Mouse (Mus musculus): Measurements from ENCODE around the gene Aff1.

Gene Aff1

GRCm38 (mm10) chr5:103727777-103728395, 35.7 kb downstream of the Aff1 start:
- no peak for DNase-seq

- DNase-seq, result no peak
Measured at GRCm38 (mm10) chr5:103729225-103729624, 37.1 kb downstream of the Aff1 start.

DNA sequence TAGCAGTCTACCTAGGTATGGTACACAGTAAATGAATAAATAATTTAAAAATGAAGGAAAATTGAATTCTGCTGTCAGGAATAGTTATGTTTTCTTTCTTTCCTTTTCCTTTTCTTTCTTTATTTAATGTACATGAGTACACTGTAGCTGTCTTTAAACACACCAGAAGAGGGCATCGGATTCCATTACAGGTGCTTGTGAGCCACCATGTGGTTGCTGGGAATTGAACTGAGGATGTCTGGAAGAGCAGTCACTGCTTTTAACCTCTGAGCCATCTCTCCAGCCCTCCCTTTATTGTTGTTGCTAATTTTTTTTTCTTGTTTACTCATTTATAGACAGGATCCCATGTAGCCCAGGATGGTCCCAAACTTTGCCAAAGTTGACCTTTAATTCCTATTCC, 38.0 kb downstream of the Aff1 start:
- DNase-seq, result no peak

GRCm38 (mm10) chr5:103730727-103731126, 38.6 kb downstream of the Aff1 start:
- DNase-seq, result no peak

DNA sequence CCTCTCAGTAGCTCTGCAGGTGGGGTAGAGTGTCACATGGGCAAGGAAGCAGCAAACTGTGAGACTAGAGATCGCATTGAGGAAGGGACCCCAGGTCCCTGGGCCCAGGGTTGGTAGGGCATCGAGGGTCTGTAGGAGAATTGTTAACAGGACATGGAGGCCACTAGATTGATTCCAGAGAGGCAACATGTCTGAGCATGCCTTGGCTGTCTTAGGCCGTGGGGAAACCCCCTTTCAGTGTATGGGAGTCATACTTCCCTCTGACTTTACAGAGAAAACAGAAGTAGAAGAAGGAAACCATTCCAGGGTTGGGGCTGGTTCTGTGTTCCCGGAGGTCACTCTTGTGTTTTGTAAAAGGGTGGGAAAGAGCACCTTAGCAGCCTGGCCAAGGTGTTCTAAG, 40.4 kb downstream of the Aff1 start:
- DNase-seq, result no peak

DNA sequence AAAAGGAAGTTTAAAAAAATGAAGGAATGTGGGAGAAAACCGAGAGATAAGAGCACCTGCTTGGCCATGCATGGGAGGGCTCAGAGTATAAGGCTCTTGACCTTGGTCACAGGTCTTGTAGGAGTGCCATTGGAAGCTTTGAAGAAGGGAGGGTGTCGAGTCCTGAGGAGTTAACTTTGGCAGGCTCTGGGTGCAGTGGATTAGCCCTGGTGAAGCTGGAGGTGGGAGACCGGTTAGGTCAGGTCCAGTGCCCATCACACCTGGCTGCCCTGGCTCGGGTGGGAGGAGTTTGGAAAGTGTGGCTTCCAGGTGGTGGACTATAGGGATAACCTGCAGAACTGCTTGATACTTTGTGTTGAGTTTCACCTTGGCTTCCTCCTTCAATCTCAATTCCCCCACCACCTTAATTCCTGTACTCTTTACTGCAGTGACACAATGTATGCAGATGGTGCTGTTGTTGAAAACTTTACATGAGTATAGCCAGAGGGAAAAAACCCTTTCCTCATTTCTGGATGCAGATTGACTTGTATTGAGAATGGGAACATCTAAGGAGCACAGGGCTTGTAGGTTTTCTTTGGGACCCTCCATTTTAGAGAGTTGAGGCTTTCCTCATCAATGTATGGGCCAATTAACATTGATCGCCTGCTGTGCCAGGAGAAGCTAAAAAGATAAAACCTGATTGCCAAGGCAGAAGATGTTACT, 43.4 kb downstream of the Aff1 start:
- DNase-seq, result peak; percentile 64

DNA sequence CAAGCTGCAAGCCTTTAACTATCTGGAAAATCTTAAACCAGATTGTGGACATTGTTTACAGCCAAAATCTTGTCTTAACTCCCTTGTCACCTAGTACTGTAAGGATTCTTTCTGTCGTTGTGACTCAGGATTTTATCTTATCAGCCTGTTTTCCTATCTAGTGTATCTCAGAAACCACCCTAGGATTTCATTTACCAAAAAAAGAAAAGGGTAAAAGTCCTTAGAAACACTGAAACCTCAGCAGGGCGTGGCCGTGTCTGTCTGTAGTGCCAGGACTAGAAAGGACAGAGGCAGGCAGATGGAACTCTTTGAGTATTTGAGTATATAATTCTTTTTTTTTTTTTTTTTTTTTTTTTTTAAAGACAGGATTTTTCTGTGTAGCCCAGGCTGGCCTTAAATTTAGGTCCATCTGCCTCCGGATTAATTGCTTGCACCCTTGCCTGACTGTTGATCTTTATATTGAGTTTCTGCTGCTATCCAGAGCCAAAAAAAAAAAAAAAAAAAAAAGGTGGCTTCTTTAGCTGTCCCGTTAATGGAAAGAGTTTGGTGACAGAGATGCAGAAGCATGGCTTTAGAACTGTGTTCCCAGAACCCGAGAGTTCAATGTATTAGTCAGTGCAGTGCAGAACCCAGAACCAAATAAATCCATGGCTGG, 44.5 kb downstream of the Aff1 start:
- no peak for DNase-seq

- DNase-seq, result no peak
Measured at GRCm38 (mm10) chr5:103737208-103738066, 45.3 kb downstream of the Aff1 start.

- no peak for DNase-seq
Measured at GRCm38 (mm10) chr5:103738509-103738908, 46.3 kb downstream of the Aff1 start.

DNA sequence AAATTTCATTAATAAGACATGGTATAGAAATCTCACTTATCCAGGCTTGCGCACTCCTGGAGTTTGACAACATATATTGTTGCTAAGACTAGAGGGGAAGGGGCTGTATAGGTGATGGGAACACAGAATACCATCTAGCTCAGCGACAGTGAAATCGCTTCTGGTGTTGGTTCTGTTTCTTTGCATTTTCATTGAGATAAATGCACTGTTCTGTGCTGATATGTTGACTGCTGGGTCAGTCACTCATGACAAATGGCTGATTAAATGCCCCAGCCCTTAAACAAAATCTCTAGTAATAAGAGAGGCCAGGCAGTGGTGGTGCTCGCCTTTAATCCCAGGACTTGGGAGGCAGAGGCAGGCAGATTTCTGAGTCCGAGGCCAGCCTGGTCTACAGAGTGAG, 47.0 kb downstream of the Aff1 start:
- DNase-seq, result no peak

DNA sequence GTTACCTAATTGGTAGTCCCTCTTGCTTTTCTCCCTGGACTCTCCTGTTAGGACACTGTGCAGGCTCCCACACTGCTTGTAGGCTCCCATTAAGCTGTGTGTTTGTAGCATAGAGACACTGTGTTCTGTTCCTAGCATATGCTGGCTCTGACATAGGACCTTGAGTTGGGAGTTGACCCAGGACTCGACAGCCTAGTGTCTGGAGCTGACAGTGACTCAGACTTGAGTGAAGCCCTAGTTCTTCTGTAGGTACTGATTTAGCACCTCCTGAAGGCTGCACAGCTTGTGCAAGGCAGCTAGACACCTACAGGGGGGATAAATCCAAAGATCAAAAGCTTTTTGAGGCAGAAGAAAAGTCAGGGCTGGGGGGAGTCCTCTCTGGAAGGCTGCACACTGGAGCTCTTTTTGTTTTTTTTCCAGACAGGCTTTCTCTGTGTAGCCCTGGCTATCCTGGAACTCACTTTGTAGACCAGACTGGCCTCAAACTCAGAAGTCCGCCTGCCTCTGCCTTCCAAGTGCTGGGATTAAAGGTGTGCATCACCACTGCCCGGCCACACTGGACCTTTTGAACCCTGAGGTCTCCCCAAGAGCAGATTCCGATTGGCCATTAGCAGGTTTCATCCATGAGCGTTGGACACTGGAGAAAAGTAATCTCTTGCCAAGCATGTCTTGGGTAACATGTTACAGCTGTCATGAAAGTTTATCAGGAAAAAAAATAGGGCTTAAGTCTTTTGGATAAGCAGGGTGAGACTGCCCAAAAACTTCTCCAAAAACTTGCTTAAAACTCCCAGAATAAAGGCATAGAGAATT, 48.1 kb downstream of the Aff1 start:
- no peak for DNase-seq

GRCm38 (mm10) chr5:103740903-103741246, 48.7 kb downstream of the Aff1 start:
- no peak for DNase-seq

- no peak for DNase-seq
Measured at GRCm38 (mm10) chr5:103741443-103741842, 49.3 kb downstream of the Aff1 start.

- DNase-seq, result no peak
Measured at GRCm38 (mm10) chr5:103741992-103742391, 49.8 kb downstream of the Aff1 start.

DNA sequence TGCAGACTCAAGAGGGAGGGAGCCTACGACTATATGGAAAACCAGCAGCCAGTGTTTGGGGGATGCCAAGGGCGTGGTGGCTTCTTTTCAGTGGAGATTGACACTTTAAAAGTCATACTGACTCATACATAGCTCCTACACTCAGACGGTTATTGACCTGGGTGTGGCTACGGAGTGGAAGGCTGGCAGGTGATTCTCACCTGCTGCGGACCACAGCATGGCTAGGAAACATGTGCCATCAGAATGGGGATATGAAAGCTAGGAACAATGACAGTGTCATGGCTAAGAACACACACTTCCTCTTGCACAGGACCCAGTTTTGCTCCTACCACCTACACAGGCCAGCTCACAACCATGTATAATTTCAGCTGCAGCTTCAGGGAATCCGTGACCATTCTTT, 52.4 kb downstream of the Aff1 start:
- no peak for DNase-seq

DNA sequence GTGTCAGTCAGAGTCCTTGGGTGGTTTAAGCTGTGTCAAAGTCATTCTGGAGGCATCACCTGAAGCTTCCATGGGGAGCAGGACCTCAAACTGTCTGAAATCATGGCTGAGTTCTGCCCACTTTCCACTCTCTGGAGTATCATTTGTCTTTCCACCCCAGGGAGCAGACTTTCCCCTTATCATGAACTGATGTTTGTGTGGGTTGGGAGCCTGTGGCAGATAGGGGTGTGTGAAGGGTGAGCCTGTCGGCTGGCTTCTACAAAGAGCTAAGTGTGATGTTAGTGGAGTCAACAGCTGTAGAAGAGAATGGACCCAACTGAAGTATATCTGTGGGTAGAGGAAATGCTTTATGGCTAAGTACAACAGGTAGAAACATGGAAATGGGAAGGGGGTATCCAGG, 53.5 kb downstream of the Aff1 start:
- DNase-seq, result no peak

DNA sequence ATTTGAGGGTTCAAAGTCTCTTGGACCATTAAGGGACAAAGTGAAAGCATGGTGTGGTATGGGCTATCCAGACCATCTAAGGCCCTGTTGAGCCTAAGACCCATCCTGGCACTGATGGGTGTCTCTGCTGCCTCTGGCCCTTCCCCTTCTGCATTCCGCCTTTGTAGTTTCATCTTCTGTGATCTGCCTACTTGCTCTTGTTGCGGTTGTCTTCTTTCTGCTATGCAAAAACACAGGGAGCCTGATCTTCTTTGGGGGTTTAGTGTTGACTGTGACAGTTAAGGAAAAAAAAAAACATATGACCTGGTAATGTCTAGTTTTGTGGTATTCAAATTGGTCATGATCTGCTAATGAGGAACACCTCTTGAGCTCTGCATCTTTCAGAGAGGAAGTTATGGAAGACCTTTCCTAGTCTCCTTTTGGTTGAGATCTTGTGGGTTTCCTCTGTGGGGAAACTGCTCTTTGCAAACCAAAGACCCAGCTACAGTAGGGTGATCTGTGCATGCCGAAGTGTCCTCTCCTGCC, 54.4 kb downstream of the Aff1 start:
- no peak for DNase-seq

DNA sequence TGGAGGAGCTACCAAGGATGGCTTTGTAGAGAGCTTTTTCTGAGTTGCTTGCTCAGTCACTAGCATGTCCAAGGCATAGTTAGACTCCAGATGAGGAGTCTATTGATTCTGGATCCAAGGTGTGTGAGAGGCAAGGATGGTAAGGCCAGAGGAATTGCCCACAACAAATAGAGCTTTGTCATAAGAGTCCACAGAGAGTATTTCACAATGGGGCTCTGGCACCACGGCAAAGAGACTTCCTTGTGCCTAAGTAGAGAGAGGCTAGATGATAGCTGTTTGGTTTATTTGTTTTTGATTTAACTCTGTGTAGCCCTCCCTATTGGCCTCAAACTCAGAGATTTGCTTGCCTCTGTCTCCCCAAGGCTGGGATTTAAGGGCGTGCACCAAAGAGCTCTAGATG, 54.9 kb downstream of the Aff1 start:
- DNase-seq, result no peak

DNA sequence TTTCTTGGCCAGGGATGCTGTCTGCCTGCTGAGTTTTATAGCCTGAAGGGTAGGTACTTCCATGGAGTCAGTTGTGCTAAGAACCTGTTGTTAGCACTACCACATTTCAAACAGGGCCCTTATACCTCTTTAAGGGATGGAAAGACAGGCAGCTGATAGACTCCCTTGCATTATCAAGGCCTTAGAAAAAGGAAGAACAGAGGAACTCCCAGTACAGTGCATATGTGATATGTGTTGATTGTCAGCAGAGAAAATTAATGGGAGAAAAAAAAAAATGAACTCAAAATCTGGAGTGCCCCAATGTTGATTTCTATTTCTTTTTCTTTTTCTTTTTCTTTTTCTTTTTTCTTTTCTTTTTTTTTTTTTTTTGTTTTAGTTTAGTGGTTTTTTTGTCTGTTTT, 56.2 kb downstream of the Aff1 start:
- no peak for DNase-seq

GRCm38 (mm10) chr5:103749465-103750285, 57.5 kb downstream of the Aff1 start:
- DNase-seq, result no peak

Measured in kidney, postnatal 10 days (tissue).